Mouse (Mus musculus): ENCODE data around the gene Cep85l.

The Cep85l gene

DNA sequence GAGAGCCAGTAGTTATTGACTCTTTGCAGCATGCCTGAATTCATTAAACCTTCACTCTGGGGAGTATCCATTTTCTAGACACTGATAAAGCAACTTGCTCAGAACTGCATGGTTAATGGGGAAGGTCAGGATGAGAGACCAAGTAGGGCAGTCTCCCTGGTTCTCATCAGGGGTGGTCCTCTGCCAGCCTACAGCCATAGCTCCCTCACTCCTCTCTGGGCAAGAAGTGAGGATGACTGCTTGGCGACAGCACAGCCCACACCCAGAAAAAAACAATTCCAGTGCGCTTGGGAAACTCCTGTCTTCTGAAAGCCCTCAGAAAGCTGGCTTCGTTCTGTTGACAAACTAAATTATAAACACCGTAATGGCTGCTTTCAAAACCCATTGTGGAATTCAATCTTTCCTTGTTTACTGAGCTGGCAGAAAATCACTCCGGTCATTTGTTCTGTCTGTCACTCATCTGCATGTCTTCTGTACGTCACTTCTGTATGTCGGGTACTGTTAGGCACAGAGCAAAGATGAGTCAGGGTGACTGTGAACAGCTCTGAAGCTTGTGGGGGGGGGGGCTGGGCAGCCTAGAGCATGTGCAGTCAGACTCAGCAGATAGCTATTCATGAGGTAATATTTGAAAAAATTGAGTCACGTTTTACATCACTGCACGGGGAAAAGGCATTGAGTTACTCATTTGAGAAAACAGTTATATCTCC is 15.3 kb upstream of the Cep85l start:
- in situ Hi-C loops (cut with MboI, MseI), result no loop called here

DNA sequence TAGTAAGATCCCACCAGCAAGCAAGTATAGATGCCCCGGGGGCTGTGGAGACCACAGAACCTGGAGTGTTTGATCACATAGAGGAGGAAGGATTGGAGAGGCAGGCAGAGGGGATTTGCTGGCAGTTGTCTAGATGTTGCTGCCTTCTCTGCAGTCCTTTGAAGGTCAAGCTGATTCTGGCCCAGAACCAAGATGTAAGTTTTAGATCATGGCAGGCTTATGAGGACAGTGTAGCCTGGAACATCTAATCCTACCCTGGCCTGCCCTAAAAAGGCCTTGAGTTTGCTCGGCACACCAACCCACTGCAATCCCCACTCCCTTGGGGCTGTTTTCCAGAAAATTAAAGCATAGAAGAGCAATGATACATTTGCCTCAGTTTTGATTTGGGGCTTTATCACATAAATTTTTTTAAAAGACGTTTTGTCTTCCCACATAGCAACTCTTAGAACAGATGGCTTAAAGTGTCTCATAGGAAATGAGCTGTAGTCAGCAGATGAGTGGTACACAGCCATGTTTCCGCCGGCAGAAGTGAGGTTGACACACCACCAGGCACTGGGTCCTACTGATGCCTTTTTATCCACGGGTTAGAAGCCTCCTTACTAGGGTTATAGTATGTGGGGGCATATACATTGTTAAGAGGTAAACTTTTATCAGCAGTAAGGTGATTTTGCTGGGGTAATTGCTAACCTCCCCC is 8.6 kb upstream of the Cep85l start:
- in situ Hi-C loops (cut with MboI, MseI), result no loop called here

DNA sequence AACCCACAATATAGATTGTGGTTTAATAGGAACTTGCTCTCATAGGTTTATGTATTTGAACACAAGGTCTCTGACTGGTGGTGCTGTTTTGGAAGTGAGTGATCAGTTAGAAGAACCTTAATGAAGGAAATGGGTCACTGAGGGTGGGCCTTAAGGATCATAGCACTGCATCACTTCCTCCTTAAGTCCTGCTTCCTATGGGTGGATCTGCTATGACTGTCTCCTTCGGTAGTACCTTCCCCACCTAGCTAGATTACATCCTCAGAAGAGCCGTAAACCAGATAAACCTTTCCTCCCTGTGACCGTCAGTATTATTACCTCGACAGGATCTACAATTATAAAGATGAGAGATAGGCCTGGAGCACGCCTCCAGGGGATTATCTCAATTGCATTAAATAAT is 5.7 kb upstream of the Cep85l start:
- in situ Hi-C loops (cut with MboI, MseI), result no loop called here

DNA sequence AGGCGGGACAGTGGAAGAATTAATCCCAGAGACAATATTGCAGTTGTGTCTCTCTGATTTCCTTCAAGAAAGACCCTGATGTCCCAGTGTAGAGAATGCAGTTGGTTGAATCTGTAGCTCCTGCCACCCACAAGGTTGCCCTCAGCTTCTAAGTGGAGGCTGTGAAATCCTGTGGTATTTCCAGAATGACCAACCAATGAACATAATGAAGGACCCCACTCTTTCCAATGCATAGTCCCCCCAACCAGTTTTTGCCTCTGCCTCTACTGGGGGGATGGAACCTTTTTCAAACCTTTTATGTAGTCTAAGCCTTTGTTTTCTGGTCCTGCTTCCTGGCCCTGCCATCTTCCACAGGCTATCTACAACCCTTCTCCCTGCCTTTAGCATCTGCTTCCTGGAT is 5.1 kb upstream of the Cep85l start:
- in situ Hi-C loops (cut with MboI, MseI), result no loop called here

DNA sequence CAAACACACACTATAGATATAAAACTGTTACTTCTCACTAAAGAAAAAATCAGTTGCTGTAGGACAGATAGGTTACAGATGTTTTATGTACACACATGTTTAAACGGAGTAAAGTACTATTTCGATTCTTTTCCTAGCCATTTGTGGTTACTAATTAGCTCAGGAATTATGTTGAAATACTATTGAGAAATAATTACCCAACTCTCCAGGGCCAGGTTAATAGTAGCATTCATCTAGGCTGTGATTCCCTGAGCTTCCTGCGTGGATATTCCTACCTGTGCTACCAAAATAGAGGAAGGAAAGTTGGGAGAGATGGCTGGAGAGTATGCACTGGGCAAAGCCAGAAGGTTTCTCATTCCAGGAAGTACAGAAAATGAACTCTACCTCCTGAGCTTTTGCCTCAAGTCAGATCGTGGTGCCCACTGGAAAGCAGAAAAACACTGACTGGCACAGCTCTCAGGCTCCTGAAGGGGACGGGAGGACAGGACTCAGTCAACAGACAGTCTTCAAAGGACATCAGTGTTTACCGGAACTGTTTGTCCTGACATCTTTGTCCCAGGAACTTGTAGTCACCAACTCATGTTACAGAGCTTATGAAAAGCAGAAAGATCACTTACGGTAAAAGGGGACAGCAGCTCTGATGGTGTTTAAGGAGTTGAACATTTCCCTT is 3.1 kb upstream of the Cep85l start:
- in situ Hi-C loops (cut with MboI, MseI), result no loop called here

DNA sequence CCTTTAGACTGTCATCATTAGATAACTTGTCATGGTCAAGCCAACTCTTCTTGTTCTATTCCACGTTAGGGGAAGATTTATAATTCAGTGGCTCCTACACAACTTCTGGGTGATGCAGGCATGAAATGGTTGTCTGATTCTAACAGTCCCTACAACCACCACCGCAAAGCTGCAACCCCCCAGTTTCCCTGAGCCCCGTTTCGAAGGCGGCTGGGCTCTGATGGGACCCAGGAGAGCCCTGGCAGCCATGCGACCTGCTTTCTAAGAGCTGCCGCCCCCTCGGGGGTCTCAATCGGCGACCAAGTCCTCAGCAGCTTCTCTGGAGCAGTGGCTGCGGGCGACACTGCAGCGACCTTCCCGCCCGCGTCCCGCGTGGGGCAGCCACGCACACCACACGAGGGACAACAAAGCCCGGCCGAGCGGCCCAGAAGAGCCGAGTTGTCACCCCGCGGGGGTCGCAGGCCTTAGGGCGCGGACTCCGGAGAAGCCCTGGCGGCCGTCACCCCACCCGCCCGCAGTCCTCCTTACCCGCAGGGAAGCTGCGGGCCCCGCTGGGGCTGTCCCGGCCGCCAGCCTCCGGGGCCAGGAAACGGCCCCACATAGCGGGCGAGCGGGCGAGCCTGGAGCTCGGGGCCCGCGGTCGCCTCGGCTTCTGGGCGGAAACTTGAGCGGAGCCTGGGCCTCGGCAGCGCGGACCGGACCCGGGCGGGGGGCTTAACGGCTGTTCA is 602 bp downstream of the Cep85l start:
- in situ Hi-C loops (cut with MboI, MseI), result no loop called here

DNA sequence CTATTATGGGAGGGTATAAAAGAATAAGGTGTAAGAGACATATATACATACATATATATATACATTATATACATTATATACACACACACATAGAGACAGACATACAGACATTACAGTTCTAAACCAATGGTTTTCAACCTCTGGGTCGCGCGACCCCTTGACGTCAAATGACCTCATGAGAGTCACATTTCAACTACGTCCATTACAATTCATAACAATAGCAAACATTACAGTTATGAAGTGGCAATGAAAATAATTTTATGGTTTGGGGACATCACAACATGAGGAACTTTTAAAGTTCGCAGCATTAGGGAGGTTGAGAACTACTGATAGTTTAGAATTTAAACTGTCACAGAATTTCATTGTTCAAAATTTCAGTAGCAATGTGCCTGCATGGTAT is 1.5 kb downstream of the Cep85l start:
- in situ Hi-C loops (cut with MboI, MseI), result no loop called here

DNA sequence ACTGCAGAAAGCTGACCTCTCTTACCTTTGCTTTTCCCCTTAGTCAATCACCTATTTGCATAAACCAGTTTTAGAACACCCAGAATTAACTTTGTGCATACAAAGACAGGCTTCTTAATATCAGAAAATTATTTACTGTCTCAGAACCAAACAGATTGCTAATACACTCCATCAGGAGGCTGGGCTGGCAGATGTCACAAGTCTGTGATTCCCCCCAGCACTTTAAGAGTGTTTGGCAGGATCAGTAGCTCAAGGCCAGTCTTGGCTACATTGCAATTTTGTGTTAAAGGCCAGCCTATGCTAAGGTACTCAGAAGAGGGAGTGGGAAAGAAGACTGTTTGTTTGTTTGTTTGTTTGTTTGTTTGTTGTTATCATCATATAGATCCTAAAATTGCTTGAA is 2.7 kb downstream of the Cep85l start:
- in situ Hi-C loops (cut with MboI, MseI), result no loop called here

DNA sequence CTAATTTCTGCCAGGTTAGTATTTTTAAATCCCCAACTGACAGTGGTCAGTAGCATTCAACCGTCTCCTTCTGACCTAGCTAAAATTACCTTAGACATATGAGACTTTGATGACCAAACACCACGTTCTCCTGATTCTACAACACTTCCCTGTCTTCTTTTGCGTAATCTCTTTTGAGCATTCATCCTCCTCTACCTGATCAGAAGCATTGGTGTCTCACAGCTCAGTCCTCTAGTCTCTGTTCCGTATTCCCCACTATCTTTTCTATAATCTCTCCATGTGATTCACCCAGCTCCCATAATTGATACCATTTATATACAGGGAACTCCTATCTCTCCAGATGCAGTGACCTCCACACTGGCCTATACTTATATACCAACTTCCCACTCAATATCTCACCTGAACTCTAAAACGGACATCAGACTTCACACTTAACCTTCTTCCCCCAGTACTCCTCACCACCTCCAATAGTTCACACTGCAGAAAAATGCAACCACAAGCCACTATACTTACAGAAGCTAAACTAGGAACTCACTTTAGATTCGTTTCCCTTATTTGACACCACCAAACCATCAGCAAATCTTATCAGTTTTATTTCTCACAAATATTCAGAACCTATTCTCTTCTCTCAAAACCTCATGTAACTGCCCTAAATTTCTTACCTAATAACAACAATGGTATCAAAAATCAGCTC is 5.7 kb downstream of the Cep85l start:
- in situ Hi-C loops (cut with MboI, MseI), result no loop called here

DNA sequence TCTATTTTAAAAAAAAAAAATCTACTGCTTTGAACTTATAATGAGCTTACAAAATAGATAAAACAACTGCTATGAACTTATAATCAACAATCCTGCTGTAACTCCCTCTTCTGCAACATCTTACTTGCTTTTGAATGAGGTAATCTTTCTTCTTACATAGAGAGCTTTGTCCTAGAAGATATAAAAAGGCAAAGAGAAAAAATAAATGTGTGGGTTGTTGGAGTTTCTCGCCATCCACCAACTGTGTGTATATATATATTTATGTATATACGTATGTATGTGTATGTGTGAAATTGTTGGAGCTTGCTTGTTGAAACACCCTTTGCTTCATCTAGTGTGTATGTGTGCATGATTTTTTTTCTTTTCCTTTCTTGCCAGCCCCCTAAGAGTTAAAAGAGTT is 12.5 kb downstream of the Cep85l start:
- in situ Hi-C loops (cut with MboI, MseI), result no loop called here

DNA sequence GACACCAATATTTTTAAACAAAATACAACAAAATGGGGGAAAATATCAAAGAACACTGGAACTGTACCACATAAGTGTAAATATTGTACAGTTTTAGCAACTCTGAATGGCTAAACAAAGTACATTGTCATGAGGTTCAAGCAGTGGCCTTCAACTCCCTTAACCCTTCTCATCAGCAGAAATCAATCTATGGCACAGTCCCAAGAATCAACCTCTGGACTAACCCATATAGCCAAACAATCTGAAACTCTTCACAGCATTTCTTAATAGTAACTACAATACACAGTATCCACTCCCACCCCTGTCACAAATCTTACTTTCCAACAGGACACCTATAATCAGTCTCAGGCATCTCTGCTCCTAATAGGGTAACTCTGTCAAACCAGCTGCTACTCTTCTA is 15.4 kb downstream of the Cep85l start:
- in situ Hi-C loops (cut with MboI, MseI), result no loop called here

DNA sequence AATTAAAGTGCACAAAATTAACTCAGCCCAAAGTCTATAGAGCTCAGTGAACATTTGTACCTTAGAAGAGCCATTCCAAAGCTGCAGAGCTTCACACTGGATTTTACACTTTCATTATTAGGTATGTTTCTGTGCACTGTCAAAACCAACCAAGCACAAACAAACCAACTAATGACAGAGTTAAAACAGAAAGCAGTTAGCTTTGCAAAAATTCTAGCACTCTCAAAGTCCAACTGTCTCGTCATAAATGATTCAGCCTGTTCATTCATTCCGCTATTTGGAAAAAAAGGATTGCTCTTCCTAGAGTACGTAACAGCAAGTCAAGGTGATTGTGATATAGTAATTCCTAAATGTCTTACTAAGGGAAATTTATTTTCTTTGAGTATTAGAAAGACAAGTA is 20.7 kb downstream of the Cep85l start:
- in situ Hi-C loops (cut with MboI, MseI), result no loop called here

DNA sequence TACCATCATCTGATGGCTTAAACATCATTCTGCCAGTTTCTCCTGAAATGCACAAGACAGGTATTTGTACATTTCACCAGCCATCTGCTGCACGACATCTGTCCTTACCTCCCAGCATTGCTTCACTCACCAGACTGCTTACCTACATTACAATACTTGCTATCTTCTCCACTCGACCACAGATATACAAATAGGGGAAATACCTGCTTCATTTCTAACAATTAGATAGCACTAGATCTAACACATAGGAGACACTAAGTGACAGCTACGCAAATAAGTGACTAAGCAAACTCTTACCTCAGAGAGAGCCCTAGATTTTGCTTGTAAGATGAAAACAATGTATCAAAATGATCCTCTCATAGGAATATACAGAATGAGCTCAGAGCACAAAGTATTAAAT is 26.1 kb downstream of the Cep85l start:
- in situ Hi-C loops (cut with MboI, MseI), result no loop called here

DNA sequence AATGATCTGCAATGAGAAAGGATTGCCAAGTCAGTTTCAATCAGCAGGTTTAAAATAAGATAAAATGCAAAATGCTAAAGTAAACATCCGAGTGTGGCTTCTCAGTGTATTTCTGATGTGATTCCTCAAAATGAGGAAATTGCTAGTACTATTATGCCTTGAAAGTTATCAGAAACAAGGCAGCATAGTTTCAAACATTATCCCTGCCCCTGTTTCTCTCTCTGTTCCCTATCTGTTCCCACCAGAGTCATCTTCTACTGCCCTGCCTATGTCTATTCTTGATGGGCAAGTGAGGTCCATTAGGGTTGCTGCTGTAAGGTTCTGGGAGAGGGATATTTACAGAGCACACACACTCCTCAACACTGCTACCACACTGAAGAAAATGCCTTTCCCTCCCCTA is 30.5 kb downstream of the Cep85l start:
- in situ Hi-C loops (cut with MboI, MseI), result loop anchor here (5.0 to 25.0 kb wide), 3 partner anchors 156 to 812 kb away; no protein-coding TSS in a partner anchor

DNA sequence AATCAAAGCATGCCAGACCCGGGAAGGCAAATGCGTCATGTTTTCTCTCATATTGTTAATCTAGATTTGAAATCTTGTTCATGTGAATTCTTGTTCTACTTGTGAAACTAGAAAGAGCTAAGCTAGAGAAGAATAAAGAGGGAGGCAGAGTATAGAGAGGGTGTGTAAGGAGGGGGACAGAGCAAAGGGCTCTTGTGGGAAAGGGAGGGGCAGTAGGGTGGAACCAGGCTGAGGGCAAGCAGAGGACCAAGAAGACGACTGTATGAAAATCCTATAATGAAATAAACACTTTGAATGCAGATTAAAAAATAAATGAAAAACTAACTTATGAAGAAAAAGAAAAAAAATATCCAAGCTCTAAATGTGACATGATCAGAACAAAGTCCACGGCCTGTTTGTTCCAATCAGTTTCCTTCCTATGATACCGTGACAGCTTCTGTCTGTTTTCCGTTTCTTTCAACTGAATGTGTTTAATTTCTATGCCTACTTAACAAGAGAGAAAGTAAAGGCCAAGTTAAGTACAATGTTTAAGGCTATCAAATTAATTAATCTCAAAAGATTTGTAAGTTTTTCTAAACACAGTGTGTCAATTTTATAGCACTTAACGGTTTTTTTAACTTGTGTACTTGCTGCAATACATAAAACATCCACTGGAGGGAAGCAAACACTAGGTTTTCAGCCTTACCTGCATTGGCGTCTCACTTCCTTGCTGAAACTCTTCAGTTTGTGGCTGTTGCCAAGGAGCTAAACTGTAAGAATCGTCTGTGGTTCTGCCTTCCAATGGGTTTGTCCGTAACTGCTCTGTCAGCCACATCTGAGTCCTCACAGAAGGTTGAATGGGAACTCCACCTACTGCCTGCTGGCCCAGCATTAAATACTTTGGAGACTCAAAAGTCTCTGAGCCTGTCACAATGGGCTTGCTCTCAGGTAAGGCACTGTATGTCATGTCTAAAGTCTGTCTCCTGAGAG is 31.7 kb downstream of the Cep85l start:
- in situ Hi-C loops (cut with MboI, MseI), result loop anchor here (5.0 to 25.0 kb wide), 3 partner anchors 157 to 811 kb away; no protein-coding TSS in a partner anchor

DNA sequence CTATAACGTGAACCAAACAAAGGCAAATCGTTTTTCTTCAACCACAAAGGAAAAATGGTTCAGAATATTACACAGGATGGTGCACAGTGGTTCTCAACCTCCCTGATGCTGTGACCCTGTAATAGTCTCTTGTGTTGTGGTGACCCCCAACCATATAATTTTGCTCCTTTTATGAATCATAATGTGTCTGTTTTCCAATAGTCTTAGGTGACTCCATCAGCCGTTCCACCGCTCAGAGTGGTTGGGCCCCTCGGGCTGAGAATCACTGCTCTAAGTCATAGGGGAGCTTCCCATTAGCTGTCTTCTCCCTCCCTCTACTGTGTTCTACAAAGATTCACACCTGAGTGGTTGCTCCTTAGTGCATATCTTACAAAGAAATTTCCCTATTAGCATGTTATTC is 32.8 kb downstream of the Cep85l start:
- in situ Hi-C loops (cut with MboI, MseI), result loop anchor here (5.0 to 25.0 kb wide), 3 partner anchors 158 to 810 kb away; no protein-coding TSS in a partner anchor

DNA sequence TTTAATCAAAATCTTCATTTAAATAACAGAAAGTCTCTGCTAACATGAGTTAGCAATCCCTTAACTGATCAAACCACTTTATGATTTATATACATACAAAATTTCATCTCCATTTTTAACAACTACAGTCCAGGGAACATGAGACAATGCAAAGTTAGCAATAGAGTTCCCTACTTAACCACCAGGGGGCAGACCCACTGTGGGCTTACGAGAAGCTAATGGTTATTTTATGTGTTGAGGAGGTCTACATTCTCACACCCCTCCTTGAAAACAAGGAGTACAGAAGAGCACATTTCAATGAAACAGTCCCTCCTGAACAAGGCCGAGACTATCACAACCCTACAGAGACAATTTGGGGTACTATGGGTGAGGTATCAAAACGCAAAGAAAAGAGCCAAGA is 33.2 kb downstream of the Cep85l start:
- in situ Hi-C loops (cut with MboI, MseI), result loop anchor here (5.0 to 25.0 kb wide), 3 partner anchors 158 to 809 kb away; no protein-coding TSS in a partner anchor

DNA sequence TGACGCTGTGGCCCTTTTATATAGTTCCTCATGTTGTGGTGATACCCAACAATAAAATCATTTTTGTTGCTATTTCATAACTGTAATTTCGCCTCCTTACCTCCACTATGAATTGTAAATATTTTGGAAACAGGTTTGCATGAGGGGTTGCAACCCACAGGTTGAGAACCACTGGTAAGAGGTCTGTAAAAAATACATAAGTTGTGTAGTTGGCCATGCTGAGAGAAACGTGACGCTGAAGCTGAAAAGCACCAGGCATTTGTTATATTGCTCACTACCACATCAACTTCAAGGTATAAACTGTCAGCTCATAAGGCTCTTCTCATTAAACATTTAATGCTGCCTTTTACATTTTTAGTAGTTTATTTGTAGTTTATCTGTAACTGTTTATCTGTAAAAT is 34.2 kb downstream of the Cep85l start:
- in situ Hi-C loops (cut with MboI, MseI), result loop anchor here (5.0 to 25.0 kb wide), 3 partner anchors 159 to 808 kb away; no protein-coding TSS in a partner anchor

DNA sequence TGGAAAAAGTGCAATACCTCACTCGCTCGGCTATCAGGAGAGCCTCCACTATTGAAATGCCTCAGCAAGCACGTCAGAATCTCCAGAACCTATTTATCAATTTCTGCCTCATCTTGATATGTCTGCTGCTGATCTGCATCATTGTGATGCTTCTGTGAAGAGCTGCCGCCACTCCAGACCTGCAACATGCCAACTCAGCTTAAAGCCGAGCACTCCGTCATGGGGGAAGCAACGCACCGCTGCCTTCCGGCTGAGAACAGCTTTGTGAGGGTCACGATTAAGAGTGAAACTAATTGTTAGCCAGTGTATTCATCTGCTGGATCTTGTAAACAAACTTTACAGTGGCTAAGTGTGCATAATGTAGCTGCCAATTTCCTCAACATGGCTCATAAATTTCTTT is 35.9 kb downstream of the Cep85l start:
- in situ Hi-C loops (cut with MboI, MseI), result loop anchor here (10.0 to 25.0 kb wide), 2 partner anchors 161 to 807 kb away; no protein-coding TSS in a partner anchor

DNA sequence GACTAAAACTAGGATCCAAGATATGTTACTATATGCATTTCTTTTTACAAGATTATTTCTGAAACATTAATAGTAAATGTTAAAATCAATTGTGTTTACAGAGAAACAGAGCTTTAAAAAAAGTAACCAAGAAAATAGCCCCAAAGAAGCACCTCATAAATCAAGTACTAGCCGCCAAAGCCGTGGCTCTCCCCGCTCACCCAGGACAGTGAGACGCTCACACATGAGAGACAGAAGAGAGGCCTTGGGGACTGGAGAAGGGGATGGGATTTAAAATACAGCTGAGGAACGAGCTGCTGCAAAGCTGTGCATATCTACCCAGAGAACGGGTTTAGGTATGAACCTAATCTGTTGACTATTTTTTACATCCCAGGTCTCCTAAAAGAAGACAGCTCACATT is 36.4 kb downstream of the Cep85l start:
- in situ Hi-C loops (cut with MboI, MseI), result loop anchor here (10.0 to 25.0 kb wide), 2 partner anchors 161 to 806 kb away; no protein-coding TSS in a partner anchor

Data from T-helper 2 cell (primary cell).